Mouse (Mus musculus) heart, postnatal 14 days (tissue): ENCODE measurements around the gene Cyb5b. TPM values are rescaled to one million over a fixed set of nuclear protein-coding genes. Genes with fewer than 3 reads are reported as not detected.

Experiments
- DNase-seq, 2 experiments: peaks; one replicate each; pipeline ENCODE4 v3.0.0; 2021 to 2022
- intact Hi-C: fragments of 180-260 bp; cut with DNase I; formaldehyde crosslinking; loops from one replicate; pipeline ENCODE4 v1.15.1; 2025
- total RNA-seq, 2 experiments: library from RNA; stranded (reverse); gene quantifications; 2 replicates each; pipeline ENCODE4 v1.2.3; 2021

Cyb5b gene
- total RNA-seq, 2 experiments from 2014 or later, result 35.0 to 39.5 TPM

DNA sequence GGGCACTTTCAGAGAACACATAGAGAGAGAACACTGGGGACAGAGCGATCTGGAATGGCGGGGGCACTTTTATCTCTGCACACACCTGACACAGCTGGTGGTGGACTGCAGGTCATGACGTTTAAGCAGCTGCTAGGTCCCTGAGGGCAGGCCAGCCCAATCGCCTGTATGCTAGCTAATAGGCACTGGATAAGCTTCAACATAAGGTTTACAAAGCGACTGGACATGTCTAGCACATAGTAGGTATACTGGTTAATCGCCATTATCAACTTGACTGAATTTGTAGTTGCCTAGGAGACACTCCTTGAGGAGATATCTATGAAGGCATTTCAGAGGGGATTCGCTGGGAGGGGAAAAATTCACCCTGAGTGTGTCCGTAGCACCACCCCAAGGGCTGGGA is 26.1 kb upstream of the Cyb5b start:
- intact Hi-C loops, result no loop called here
- no peak for DNase-seq

DNA sequence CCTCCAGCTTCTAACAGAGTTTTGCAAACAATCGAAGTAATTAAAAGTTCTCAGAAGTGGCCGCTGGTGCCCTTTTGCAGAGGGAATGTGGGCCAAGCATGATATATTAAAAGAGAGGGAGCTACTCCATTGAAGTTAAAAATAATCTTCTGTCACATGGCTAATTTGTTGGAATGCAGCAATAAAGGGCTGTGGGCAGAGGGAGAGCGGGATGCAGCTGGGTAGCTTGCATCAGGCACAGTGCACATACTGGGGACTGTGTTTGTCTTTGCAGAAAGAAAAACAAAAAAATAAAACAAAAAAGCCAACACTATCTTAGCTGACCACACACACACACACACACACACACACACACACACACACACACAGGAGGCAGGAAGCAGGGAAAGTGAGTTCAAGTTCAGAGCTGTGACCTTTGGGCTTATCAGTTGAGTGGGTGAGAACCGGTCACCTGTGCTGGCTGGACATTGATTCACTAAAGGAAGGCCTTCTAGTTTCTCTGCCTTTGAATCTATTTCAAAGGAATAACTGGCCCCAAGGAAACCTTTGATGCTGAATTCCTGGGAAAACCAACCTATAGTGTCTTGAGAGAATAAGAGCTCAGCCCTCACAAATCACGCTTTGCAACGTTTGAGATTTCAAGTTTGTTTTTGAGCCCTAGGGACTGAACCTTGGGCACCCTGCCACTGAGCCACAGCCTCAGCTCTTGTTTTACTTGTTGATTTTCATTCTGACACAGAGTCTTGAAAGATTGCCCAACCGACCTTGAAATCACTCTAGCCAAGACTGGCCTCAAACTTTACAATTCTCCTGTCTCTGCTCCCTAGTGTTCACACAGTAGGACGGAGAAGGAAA is 21.0 kb upstream of the Cyb5b start:
- peak in 1 of 2 experiments; percentile 58 for DNase-seq
- intact Hi-C loops, result no loop called here

DNA sequence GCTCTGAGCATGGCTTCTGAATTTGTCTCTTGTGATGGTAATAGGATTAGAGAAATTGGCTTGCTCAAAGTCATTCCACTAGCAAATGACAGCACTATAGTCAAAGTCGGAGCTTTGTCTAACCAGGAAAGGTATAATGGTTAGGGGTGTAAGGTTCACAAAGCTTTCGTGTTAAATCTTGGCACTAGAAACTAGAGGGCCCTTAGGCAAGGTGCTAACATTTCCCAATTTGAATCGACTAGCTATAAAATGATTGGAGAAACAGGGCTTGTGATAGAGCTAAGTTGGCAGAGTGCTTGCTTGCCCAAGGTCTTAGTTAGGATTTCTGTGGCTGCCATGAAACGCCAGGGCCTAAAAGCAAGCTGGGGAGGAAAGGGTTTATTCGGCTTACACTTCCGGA is 20.4 kb upstream of the Cyb5b start:
- DNase-seq, result no peak
- intact Hi-C loops, result no loop called here

DNA sequence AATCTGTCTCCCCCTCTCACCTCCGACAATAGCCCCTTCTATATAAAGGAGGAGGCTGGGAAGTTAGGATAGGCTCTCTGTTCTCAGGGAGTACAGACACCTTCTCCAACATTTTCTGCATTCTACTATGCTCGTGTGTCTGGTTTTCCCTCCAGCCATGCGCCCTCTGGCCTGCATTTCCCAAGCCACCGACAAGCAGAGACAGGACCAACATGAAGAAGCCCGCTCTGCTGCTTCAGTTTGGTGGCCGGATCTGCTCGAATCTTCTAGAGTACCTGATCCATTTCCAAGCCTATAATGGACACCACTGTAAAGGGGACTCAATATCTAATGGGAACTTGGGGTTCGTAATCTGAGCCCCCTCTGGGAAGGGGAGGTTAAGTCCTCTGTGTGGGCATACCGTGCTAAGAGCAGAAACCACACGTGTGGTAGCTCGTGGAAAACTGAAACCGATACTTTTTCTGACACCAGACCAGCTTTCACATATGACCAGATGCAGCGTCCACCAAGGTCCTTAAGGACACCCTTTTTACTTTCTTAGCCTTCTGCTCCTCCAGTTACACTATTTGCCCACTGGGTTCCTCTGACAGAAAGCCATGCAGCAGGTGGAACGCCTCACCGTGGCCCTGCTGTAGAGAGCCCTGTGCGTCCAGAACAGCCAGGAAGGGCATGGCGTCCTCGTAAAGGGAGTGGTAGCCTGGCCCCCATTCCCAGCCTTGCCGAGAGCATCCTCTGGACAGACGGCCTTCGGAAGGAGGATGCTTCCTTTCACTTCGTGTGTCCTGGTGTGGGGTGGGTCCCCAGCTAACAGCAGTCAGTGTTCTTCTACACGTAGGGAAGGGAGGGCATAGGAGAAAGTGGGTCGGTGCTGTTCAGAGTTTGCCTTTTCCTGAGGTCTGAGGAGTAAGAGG is 17.6 kb upstream of the Cyb5b start:
- intact Hi-C loops, result no loop called here
- DNase-seq, result no peak

DNA sequence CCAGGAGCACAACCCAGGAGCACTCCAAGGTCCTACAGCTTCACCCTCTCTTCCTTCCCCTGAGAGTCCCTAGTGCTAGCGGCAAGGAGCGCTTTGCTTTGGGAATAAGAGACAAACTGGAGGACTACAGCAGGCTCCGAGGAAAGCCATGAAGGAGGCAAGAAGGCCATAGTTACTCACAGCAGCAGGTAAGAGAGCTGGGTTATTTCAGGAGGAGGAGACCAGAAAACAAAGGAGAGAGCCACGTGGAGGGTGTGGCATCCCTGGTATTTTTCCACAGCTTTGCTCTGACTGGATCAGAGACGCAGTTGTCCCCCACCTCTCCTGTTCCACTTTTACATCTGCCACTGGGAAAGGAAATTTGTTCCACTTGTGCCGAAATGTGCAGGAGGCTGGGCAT is 16.6 kb upstream of the Cyb5b start:
- DNase-seq, result no peak
- intact Hi-C loops, result no loop called here

DNA sequence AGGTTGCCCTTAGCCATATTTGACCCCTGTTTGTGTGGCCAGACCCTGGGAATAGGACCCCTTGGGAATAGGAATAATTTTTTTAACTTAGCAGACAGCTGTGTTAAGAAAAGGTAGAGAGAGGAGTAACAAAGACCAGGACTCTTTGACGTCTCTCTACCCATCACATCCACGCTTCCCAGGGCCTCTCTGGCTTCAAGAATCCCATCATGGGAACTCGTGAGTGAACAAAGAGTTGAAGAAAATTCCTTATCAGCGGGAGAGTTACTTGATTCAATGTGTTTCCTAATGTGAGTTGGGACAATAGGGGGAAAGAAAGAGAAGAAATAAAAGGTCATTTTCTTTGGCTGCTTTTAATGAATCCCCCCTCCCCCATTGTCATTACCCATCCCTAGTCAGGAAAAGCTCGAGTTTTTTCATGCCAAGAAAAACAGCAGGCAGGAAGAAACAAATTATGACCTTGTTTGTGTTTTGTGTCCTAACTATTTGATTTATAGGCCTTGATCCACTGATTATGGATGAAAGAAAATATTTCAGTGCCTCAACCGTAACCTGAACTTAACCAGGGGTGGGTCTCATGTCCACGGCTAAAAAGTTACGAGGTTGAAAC is 14.3 kb upstream of the Cyb5b start:
- DNase-seq, result no peak
- intact Hi-C loops, result no loop called here

DNA sequence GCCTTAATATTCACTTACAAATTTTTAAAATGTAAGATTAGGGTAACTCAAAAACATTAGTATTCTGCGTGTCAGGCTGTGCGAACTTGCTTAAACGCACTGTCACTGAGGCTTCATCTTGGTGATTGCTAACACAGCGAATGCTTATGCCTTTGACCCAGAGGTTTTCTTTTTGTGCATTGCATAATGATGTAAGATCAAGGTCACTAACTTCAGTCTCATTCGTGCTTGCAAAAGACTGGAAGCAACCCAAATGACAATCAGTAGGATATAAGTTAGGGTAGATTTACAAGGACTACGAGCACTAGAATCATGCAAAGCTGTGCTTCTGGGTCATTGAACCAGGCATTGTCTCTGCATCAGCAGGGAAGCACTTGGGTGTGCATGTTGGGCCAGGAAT is 12.8 kb upstream of the Cyb5b start:
- DNase-seq, result no peak
- intact Hi-C loops, result no loop called here

DNA sequence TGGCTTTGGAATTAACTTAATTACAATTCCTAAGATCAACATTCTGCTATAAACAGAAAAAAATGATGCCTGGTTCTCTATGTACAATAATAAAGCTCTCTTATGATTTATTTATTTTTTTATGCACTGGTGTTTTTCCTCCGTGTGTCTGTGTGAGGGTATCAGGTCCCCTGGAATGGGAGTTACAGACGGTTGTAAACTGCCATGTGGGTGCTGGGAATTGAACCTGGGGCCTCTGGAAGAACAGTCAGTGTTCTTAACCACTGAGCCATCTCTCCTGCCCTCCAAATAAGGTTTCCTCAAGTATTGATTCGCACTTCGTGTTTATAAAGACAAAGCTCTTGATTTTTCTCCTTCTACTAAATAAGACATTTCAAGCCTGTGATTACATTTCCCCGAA is 12.1 kb upstream of the Cyb5b start:
- DNase-seq, result no peak
- intact Hi-C loops, result no loop called here

DNA sequence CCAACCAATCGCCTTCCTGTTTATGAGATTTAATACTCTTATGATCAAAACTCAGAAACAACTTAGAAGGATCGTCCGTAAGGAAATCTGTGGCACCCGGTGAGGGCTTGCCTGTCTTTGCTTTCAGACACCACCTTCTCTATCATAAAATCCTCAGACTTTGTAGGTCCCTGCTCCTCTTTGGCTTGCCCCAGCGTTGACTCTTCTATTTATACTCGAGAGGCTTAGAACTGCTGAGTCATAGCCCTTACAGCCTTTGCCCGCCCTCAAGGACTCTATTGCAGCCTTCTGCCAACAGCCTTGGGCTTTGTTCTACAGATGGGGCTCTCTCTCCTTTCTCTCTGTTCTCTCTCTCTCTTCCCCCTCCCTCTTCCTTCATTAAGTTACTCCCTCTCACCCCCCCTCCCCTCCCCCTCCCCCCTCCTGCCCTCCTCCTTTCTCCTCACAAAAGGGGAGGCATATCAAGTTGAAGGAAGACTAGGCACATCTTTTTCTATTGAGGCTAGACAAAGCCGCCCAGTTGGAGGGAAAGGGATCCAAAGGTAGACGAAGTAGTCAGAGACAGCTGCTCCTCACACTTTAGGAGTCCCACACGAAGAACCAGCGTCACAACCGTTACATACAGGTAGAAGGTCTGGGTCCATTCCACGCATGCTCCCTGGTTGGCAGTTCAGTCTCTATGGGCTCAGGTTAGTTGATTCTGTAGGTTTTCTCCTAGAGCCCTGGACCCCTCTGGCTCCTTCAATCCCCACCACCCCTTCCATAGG is 10.6 kb upstream of the Cyb5b start:
- peak; percentile 35 to 53 for DNase-seq
- intact Hi-C loops, result no loop called here

DNA sequence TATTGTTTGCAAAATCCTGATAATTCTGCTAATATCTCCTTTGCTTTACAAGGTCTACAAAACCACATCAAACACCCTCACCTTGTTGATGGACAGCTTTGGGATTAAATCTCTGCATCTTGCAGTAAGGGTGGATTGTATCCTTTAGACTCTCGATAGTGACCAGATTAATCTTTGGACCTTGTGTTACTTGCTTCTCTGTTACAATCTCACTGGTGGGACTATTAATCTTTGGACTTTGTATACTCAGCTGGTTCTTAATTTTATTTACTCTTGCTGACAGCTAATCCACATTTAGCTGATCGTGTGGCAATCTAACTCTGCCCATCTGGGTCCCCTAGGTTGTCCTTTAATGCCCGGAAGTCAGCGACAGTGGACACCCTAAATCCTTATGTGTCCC is 7.9 kb upstream of the Cyb5b start:
- intact Hi-C loops, result no loop called here
- no peak for DNase-seq

DNA sequence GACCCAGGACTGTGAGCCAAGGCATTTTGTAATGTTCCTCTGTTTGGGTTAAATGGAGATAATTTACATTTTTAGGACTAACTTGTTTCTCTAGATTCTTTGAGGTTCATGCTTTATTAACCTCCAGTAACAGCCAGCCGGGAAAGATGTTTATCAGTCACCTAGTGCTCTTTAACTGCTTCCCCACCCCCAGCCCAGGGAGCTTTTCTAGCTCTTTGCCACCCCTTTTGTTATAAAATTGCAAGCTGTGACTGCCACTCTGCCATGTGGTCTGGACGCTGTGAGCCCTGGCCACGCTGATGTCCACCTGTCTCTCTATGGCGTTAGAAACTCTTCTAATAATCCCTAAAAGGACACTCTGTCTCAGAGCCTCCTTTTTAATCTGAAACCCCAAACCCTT is 6.9 kb upstream of the Cyb5b start:
- no peak for DNase-seq
- intact Hi-C loops, result no loop called here

DNA sequence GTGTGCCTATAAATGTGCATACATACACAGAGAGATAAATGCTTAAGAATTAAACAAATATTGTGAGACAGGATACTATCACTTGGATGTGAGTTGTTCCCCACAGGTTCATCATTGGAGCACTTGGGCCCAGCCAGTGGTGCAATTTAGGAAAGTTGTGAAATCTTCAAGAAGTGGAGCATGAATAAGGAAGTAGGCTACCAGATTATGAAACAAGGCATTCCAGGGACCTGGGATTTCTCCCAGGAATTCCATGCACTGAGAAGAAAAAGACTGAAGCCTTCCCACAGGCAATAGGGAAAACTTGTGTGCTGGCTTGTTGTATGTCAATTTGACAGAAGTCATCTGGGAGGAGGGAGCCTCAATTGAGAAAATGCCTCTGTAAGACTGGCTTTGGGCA is 4.3 kb upstream of the Cyb5b start:
- intact Hi-C loops, result no loop called here
- DNase-seq, result no peak

DNA sequence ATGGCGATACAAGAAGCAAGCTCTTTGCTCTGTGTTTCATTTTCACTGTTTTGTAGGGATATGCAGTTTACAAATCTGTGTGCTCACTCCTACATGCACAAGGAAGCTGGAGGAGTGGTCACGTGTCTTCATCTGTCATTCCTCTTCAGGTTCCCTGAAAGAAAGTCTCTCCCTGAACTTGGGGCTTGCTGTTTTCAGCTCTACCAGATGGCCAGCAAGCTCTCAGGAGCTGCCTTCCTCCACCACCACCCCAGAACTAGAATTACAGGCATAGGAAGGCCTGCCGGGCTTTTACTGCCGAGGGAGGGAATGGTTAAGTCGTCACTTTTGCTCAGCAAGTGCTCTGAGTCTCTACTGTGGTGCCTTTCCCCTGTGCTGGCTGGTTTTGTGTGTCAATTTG is 1.6 kb upstream of the Cyb5b start:
- intact Hi-C loops, result no loop called here
- DNase-seq, result no peak

DNA sequence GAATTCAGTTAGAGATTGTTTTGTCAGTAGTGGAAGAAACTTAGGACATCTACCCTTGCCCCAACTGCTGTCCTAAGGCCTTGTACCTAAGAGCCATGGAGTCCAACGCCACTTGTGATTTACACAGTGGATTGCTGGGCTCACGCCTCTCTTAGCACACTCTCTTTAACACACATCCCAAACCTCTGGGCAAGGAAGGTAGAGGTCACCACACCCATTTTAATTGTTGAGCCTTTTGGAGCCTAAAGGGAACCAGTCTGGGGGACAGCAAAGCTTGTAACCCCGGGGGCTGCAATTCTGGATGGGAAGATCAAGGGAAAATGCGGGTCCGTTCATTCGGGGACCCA is 410 bp upstream of the Cyb5b start:
- intact Hi-C loops, result no loop called here
- DNase-seq, result no peak

DNA sequence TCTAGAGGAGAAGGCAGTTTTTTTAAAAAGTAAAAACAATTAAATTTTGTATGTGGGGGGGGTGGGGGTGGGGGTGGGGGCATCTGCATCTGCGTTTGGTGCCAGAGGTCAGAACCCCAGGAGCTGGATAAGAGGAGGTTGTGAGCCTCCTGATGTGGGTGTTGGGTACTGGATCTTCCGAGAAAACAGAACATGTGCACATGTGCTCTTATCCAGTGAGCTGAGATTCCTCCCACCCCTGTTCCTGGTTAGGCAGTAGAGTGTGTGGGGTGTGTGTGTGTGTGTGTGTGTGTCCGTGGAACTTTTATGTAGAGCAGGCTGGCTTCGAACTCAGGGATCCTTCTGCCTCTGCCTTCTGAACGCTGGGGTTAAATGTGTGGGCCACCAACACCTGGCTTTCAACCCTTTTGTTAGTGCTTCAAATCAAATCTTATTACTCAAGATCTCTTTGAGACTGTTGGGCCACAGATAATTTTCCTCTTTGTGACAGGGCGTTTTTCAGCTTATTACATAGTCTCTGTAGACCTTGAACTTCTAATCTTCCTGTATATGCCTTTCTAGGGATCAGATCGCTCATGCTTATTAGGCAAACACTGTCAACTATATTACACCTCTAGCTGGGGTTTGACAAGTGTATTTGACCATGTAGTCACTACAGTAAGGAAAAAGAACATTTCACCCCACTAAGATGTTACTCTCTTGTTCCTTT is 926 bp downstream of the Cyb5b start:
- intact Hi-C loops, result no loop called here
- DNase-seq, result no peak

DNA sequence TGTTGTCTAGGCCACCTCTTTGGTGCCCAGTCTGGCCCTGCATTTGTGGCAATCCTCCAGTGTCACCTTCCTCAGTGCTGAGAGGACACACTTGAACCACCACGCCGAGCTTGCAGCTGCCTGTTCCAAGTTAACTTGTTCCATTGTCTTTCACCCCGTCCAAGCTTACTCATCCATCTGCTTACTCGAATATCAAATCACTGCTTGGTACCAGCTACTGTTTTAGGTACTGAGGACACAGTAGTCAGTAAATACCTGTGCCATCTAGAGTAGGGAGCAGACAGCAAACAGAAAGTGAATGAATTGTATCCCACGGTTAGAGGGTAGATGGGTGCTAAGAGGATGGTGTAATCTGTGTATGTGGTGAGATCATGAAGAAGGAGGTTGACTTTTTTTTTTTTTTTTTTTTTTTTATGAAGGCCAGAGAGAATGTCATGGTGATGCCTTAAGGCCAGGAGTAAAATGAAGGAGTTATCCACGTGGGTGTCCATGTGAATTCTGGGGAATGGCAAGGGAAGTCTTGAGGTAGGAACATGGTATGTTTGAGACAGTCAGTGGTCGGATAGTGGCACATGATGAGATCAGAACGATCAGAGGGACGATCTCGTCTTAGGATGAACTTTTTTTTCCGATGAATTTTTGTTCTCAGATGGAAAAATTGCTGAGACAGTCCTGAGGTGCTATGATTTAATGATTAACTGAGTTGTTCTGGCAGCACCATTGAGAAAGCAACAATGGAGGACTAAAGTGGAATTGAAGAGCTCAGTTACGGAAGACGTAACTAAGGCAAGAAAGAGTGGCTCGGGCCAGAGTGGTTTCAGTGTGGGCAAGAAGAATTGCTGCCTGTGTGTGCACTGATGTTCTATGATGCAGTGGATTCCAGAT is 3.1 kb downstream of the Cyb5b start:
- intact Hi-C loops, result no loop called here
- no peak for DNase-seq

DNA sequence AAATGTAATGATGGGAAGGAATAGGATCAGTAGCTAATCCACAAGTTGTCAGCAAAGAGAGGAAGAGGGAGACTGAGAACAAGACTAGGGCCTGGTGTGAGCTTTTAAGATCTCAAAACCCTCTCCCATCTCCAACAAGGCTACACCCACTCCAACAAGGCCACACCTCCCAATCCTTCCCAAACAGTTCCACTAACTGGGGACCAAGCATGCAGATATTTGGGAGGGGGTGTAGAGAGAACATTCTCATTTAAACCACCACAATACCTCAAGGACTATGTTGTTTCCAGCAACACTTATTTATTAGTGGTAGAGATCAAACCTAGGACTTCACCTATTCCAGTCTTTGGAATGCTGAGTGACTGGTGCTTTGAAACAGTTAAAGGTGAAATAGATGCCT is 6.4 kb downstream of the Cyb5b start:
- no peak for DNase-seq
- intact Hi-C loops, result no loop called here

DNA sequence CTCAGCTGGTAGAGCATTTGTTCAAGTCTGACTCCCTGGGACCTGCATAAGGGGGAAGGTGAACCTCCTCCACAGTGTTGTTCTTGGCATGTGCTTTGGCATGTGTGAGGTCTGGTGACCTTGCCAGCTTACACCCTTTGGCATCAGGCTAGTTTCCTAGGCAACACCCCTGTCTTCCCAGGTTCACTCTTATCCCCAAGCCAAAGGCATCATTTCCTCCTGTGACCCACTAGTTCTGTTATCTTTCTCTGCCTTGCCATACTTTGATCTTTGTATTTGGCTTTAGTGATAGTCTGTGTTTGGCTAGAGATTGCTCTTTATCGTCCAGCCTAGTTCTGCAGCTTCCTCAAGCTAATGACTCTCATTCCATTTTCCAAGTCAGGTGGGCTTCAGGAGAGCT is 7.4 kb downstream of the Cyb5b start:
- DNase-seq, result no peak
- intact Hi-C loops, result no loop called here

DNA sequence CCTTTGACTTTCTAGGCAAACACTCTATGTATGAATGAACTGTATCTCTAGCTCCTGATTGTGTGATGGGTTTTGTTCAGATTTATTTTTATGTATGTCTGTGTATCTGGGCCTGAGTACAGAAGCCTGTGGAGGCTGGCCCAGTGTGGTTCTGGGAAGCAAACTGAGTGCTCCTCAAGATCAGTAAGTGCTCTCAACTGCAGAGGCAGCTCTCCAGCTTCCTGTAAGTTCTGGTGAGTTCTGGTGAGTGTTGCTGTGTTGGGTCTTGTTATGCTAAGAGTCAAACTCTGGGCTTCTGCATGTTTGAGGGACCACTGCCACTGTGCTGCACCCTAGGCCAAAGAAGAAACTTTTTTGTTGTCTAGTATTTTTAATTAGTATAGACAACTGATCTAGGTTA is 8.4 kb downstream of the Cyb5b start:
- no peak for DNase-seq
- intact Hi-C loops, result no loop called here
